Mouse (Mus musculus): Measurements from ENCODE around the gene Ate1.

DNA sequence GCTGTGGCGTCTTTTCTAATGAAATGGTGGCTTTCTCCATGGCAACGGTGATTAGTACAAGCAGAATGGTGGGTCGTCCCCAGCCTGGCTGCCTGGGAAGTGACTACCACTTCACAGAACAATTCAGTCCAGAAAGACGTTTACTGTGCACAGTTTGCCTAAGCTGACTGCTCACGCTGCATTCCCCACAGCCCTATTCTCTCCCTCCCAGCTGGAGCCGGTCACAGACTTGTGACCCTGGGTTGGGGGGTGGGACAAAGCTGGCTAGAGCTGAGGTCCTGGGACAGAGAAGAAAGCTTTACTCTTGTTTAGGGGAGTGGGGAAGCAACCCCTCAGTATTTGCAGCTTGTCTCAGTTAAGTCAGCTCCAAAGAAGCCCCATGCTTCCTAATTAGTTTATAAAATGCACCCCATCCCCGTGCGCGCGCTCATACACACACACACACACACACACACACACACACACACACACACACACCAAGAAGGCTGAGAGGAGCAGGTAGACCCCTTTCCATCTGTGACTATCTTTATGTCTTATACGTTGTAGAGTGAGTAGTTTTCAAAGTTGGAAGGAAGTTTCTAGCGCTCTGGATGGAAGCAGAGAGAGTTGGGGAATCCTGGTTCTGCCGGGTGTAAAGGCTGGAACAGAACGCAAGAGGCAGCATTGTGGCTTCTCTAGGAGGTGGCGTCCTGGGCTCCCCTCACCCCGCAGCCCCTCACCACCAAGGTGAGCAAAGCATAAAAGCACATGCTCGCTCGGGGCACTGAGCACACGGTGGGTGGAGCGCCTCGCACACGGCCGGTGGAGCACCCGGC lies 151.1 kb downstream of the Ate1 start:
- TF ChIP-seq CTCF (IDR thresholded peaks at IDR 0.05; ENCODE audit: insufficient read depth, low read depth, low read length): peak; percentile 27; the same call in 1 of the 2 replicates
- TF ChIP-seq POLR2A (IDR thresholded peaks at IDR 0.05; ENCODE audit: insufficient read depth, low read depth, low read length): no peak
